Mouse (Mus musculus): Measurements from ENCODE around the gene Megf11. TPM values are rescaled to one million over a fixed set of nuclear protein-coding genes. Genes with fewer than 3 reads are reported as not detected.
A peak's percentile ranks its signal among the peaks of the same experiment; 100 is the strongest.

Gene Megf11
- polyA plus RNA-seq, 1 experiment from 2014 or later = 1.0 TPM

DNA sequence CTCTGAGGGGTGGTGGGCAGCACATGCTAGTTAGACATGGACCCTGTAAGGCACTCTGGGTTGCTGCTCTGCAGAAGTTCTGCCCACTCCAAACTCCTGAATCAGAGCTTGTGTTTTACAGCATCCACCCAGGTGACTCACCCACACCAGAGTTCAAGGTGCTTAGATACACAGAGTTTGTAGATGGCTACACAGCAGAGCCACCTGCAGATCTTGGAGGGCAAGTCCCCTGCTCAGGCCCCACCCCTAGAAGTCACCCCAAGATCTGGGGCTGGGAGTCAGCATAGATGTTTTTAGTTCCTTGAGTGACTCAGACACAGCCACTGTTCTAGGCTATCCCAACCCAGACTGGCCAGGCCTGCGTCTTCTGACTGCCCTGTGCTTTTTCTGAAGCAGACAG lies 217.5 kb downstream of the Megf11 start:
- Histone ChIP-seq H3K4me2 (no peak overlapping the region), H3K36me3 (no peaks in the 10 kb centered on the region), H3K9me3 (no peaks in the 10 kb centered on the region), H3K4me1 (peaks cover 45% of the 10 kb centered on the region), H3K27me3 (no peaks in the 10 kb centered on the region), H3K27ac (no peak overlapping the region), H3K9ac (no peak overlapping the region), H3K4me3 (no peak overlapping the region)
- 90% methylated on average over 1 of the region's 1 CpGs for WGBS
- no peak for ATAC-seq (ENCODE audit: borderline replicate concordance, extremely low read depth, low FRiP score, low TSS enrichment)

DNA sequence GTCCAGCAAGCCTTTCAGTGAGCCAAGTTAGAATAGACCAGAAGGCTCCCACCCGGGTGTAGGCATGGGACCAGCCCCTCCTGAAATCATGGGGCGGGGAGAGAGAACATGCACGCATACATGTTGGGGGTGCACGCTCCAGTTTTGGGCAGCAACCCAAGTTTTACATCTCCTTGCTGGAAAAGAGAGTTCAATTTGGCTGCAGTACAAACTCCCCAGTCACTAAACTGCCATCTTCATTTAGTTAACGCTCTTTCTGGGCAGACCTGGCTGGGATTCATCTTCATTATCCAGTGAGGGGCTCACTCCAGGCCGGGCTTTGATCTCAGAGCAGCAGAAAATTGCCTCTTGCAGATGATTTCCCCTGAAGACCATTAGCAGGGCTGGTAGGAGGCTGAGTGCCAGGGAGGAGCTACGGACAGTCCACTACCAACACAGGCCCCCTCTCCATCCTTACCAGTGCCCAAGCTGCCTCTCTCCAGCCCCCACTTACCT lies 218.8 kb downstream of the Megf11 start:
- peak; percentile 86 for ATAC-seq (ENCODE audit: borderline replicate concordance, extremely low read depth, low FRiP score, low TSS enrichment)
- Histone ChIP-seq H3K4me2 (no peak overlapping the region), H3K9me3 (no peaks in the 10 kb centered on the region), H3K27me3 (no peaks in the 10 kb centered on the region), H3K27ac (peak overlapping the region; percentile 76), H3K36me3 (no peaks in the 10 kb centered on the region), H3K4me3 (no peak overlapping the region), H3K9ac (no peak overlapping the region), H3K4me1 (peaks cover 45% of the 10 kb centered on the region)
- 49% methylated on average over 7 of the region's 7 CpGs for WGBS

DNA sequence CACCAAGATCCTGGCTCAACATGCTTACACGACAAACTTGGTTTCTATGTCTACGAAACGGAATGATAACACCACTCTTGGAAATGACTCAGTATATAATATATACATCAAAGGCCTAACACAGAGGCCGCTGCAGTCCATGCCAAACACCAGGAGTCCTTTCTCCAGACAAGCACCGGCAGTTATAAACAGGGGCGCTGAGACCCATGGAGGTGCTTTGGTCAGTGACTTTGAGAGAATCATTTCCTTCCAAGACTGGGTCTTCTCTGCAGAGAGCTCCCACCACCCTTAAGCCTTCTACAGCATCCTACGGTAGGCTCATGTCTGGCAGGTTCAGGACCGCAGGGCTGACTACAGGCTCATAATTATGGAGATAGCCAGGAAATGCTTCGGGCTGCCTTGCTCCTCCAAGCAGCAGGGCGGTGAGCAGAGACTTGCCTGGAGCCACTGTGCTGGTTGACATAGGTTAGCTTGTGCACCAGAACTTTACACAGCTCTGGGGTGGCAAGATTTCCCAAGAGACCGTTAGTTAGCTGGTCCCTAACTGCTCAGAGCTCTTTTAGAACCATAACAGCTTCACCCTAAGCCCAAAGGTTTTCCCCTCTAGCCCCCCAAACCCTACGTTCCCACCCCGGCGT lies 219.8 kb downstream of the Megf11 start:
- Histone ChIP-seq H3K27me3 (no peaks in the 10 kb centered on the region), H3K36me3 (no peaks in the 10 kb centered on the region), H3K4me2 (no peak overlapping the region), H3K4me3 (no peak overlapping the region), H3K9ac (no peak overlapping the region), H3K27ac (peak overlapping the region; percentile 76), H3K9me3 (no peaks in the 10 kb centered on the region), H3K4me1 (peaks cover 45% of the 10 kb centered on the region)
- ATAC-seq (ENCODE audit: borderline replicate concordance, extremely low read depth, low FRiP score, low TSS enrichment) = peak; percentile 19; the same call in 1 of the 2 replicates
- 53% methylated on average over 14 of the region's 14 CpGs for WGBS

GRCm38 (mm10) chr9:64605735-64606349 lies 220.4 kb downstream of the Megf11 start:
- Histone ChIP-seq H3K27me3 (no peaks in the 10 kb centered on the region), H3K4me3 (no peak overlapping the region), H3K36me3 (no peaks in the 10 kb centered on the region), H3K4me1 (peaks cover 40% of the 10 kb centered on the region), H3K27ac (peak overlapping the region; percentile 76), H3K4me2 (no peak overlapping the region), H3K9ac (no peak overlapping the region), H3K9me3 (no peaks in the 10 kb centered on the region)
- ATAC-seq (ENCODE audit: borderline replicate concordance, extremely low read depth, low FRiP score, low TSS enrichment) = peak; percentile 43; the same call in 1 of the 2 replicates
- 26% methylated on average over 13 of the region's 13 CpGs for WGBS

DNA sequence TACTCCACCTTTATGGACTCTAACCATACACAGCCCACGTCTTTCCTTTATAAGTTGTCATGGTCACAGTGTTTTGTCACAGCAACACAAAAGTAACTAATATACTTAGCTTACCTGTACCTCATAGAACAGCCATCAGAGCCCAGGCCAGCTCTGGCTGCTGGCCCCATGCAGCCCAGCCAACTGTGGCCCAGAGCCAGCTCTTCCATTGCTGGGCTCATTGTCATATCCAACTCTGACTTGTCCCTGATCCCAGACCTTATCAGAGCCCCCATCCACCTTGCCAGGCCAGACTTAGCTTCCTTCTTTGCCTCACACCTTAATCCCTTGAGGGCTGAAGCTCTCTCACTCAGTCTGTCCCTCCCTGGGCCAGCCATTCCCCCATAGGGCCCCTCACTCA lies 221.6 kb downstream of the Megf11 start:
- no peak overlapping the region for H3K9ac ChIP-seq
- ATAC-seq (ENCODE audit: borderline replicate concordance, extremely low read depth, low FRiP score, low TSS enrichment) = no peak
- no peak overlapping the region for H3K4me2 ChIP-seq
- H3K4me3 ChIP-seq = no peak overlapping the region
- H3K27ac ChIP-seq = no peak overlapping the region
- 86% methylated on average over 1 of the region's 1 CpGs for WGBS
- H3K36me3 ChIP-seq = no peaks in the 10 kb centered on the region
- H3K27me3 ChIP-seq = no peaks in the 10 kb centered on the region
- H3K9me3 ChIP-seq = no peaks in the 10 kb centered on the region
- H3K4me1 ChIP-seq = peaks cover 38% of the 10 kb centered on the region

DNA sequence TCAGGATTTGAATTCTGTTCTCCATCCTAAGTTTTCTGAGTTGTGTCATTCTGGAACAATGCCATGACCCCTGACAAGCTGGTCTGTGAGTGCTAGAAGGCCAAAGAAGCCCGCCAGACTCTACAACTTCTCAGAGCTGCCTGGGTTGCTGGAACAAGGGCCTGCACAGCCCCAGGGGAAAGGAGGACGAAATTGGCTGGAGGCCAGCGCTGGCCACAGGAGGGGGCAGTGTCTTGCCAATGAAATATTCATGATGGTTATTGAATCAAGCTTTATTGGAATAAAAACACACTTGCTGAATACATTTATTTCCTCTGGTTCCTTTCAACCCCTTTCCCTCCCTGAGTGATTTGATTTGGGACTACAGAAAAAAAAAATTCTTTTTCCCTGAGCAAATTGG lies 224.1 kb downstream of the Megf11 start:
- no peaks in the 10 kb centered on the region for H3K27me3 ChIP-seq
- no peak overlapping the region for H3K4me2 ChIP-seq
- H3K36me3 ChIP-seq = no peaks in the 10 kb centered on the region
- WGBS = 42% methylated on average over 3 of the region's 3 CpGs
- no peak for ATAC-seq (ENCODE audit: borderline replicate concordance, extremely low read depth, low FRiP score, low TSS enrichment)
- no peak overlapping the region for H3K27ac ChIP-seq
- H3K9me3 ChIP-seq = no peaks in the 10 kb centered on the region
- H3K9ac ChIP-seq = no peak overlapping the region
- H3K4me3 ChIP-seq = no peak overlapping the region
- peaks cover 32% of the 10 kb centered on the region for H3K4me1 ChIP-seq

GRCm38 (mm10) chr9:64612121-64612983 lies 226.9 kb downstream of the Megf11 start:
- H3K9ac ChIP-seq = no peak overlapping the region
- no peaks in the 10 kb centered on the region for H3K27me3 ChIP-seq
- H3K9me3 ChIP-seq = no peaks in the 10 kb centered on the region
- no peak overlapping the region for H3K4me2 ChIP-seq
- no peak overlapping the region for H3K27ac ChIP-seq
- peaks cover 4% of the 10 kb centered on the region; the same call in 1 of the 2 replicates for H3K4me1 ChIP-seq
- ATAC-seq (ENCODE audit: borderline replicate concordance, extremely low read depth, low FRiP score, low TSS enrichment) = no peak
- H3K4me3 ChIP-seq = no peak overlapping the region
- H3K36me3 ChIP-seq = no peaks in the 10 kb centered on the region
- WGBS = 16% methylated on average over 7 of the region's 7 CpGs

- Histone ChIP-seq H3K9me3 (no peaks in the 10 kb centered on the region), H3K9ac (no peak overlapping the region), H3K4me3 (no peak overlapping the region), H3K4me2 (no peak overlapping the region), H3K27me3 (no peaks in the 10 kb centered on the region), H3K36me3 (no peaks in the 10 kb centered on the region), H3K4me1 (0 out of 2 replicates have a peak, but pooled peaks cover 3% of the 10 kb centered on the region), H3K27ac (no peak overlapping the region)
- no peak for ATAC-seq (ENCODE audit: borderline replicate concordance, extremely low read depth, low FRiP score, low TSS enrichment)
- 48% methylated on average over 7 of the region's 7 CpGs for WGBS
Observed at GRCm38 (mm10) chr9:64612984-64613649, 227.7 kb downstream of the Megf11 start.

- Histone ChIP-seq H3K4me2 (no peak overlapping the region), H3K9ac (no peak overlapping the region), H3K27ac (no peak overlapping the region), H3K9me3 (no peaks in the 10 kb centered on the region), H3K4me1 (0 out of 2 replicates have a peak, but pooled peaks cover 3% of the 10 kb centered on the region), H3K4me3 (no peak overlapping the region), H3K27me3 (no peaks in the 10 kb centered on the region), H3K36me3 (no peaks in the 10 kb centered on the region)
- WGBS = 43% methylated on average over 5 of the region's 5 CpGs
- no peak for ATAC-seq (ENCODE audit: borderline replicate concordance, extremely low read depth, low FRiP score, low TSS enrichment)
Observed at GRCm38 (mm10) chr9:64617413-64617812, 232.0 kb downstream of the Megf11 start.

DNA sequence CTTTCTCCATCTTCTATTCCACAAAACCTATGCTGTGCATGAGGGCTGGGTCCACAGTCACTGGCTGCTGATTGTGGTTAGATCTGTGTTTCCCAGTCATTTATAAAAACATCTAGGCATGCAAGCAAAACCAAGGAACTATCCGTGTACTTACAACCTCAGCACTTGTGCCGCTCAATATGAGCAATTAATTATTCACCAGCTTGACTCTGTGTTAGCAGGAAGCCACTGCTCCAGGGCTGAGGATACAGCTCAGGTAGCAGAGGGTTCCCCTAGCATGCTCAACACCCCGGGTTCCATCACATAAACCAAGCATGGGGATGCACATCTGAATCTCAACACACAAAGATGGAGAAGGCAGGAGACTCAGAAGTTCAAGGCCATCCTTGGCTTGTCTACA lies 233.0 kb downstream of the Megf11 start:
- Histone ChIP-seq H3K9ac (no peak overlapping the region), H3K27ac (no peak overlapping the region), H3K4me3 (no peak overlapping the region), H3K27me3 (no peaks in the 10 kb centered on the region), H3K36me3 (no peaks in the 10 kb centered on the region), H3K4me1 (no peaks in the 10 kb centered on the region), H3K9me3 (no peaks in the 10 kb centered on the region), H3K4me2 (no peak overlapping the region)
- 69% methylated on average over 3 of the region's 3 CpGs for WGBS
- ATAC-seq (ENCODE audit: borderline replicate concordance, extremely low read depth, low FRiP score, low TSS enrichment) = no peak

DNA sequence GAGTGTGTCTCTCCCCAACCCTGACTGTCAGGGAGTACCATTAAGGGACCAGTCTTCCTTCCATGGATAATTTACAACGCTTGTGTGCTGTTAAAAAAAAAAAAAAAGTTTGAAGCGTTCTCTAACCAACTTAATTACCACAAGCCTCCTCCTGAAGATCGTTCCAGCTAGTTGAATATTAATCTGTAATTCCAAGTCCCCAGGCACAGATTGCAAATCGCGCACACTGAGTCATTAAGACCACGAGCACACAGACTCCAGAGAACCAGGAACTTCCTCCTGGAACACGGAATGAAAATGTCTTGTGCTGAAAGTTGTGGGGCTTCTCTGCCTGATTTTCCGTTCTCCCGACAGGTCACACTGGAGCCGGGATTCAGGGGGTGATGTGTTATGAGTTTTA lies 234.0 kb downstream of the Megf11 start:
- H3K9ac ChIP-seq = no peak overlapping the region
- H3K4me2 ChIP-seq = no peak overlapping the region
- no peaks in the 10 kb centered on the region for H3K27me3 ChIP-seq
- H3K4me1 ChIP-seq = no peaks in the 10 kb centered on the region
- 67% methylated on average over 10 of the region's 10 CpGs for WGBS
- H3K4me3 ChIP-seq = no peak overlapping the region
- no peak for ATAC-seq (ENCODE audit: borderline replicate concordance, extremely low read depth, low FRiP score, low TSS enrichment)
- H3K36me3 ChIP-seq = no peaks in the 10 kb centered on the region
- H3K9me3 ChIP-seq = no peaks in the 10 kb centered on the region
- no peak overlapping the region for H3K27ac ChIP-seq
